Mouse (Mus musculus): ENCODE measurements around the gene Fer.
"Not testable (repeated sequence)": the region's sequence is repeated elsewhere in the genome, so short reads cannot be mapped to it uniquely, and the experiment has no call there.

Fer gene

DNA sequence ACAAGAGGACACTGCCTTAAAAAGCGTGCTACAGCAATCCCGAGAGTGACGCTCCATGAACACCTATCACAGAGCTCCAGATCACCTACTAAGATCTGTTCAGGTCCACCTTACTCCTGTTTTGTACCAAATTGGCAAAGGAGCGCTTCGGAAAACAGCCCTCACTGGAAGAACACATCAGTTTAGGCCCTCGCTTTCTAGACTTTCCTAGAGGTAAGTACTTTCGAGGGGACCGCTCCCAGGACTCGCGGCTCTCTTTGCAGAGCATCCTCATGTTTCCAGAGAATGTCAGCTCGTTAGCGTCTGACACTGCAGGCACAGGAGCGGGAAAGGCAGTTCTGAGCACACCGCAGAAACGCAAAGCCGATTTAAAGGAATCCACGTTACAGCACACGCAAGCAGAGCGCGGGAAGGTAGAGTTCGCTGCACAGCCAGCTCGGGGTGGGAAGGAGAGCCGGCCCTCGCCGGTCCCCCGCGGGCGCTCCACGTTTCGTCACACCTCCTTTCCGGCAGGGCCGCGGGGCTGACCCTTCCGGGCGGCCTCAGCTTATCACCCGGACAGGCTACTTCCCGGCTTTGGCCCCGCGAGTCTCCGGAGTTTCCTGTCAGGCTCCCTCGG is at the start of gene Fer:
Fer (plus strand) TSS at position 51 of the 619 bp plus-strand sequence.
- no peak for DNase-seq (ENCODE audit: low spot score in 2 of 2)

DNA sequence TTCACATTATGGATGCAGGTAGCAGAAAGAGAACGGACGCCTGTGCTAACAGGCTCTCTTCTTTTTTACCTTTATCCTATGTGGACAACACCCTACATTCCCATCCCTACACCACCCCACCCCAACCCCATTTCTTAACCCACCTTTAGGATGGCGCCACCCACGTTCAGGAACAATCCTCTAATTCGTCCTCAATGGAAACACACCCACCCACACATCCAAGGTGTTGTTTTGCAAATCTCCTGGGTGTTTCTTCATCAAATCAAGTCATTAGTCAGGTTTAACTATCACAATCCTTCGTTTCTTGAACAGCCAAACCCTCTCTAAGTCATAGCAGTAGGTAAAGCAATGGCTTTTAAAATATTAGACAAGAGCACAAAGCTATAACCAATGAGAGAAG is 49.3 kb upstream of the Fer start:
- no peak for DNase-seq (ENCODE audit: low spot score in 2 of 2)

- DNase-seq (ENCODE audit: low spot score in 2 of 2), result no peak
Measured at GRCm38 (mm10) chr17:63818444-63819027, 44.3 kb upstream of the Fer start.

DNA sequence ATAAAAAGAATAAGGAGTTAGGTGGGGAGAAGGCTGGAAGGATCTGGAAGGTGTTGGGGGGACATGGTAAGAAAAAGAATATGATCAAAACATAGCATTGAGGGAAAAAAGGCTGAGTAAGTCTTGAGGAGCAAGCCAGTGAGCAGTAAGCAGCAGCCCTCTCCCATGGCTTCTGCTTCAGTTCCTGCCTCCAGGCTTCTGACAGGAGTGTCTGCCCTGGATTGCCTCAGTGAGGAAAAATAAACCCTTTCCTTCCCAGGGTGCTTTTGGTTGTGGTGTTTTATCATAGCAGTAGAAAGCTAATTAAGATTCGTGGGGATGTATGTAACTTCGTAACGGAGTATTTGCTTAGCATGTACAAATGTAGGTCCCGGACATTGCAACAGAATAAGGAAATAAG is 38.7 kb upstream of the Fer start:
- no peak for DNase-seq (ENCODE audit: low spot score in 2 of 2)

GRCm38 (mm10) chr17:63826196-63826595 is 36.7 kb upstream of the Fer start:
- DNase-seq (ENCODE audit: low spot score in 2 of 2), result no peak

- no peak for DNase-seq (ENCODE audit: low spot score in 2 of 2)
Measured at GRCm38 (mm10) chr17:63826767-63827166, 36.1 kb upstream of the Fer start.

DNA sequence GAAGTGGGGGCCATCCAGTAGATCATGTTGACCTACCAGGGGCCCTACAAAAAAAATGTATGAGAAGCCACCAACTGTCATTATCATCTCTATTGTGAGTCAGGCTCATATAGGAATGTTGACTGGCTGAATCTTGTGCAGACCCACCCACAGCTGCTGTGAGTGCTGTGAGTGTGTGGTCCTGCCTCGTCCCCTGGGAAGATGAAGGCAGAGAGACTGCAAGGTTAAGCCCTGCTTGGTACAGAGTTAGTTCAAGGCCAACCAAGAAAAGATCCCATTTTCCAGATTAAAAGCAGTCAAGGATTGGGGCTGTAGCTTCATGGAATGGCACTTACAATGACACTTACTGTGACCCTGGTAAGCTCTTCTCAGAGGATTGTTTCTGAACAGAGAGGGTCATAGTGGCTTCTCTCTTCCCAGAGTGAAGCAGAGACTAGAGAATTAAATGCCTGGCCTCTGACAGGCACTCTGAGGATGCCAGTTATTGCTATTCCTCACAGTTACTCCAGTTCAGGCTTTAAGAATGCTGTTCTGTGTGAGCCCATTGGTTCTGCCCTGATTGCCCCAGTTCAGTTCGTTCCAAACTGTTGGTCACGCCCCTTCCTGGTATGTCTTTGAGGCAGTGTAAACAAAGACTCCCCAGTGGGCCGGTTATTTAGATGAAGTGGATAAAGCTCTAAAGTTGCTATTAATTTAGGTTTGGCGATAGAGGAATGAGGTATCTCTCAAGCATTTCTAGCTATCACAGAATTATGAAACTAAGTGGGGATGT is 34.1 kb upstream of the Fer start:
- DNase-seq (ENCODE audit: low spot score in 2 of 2), result no peak

DNA sequence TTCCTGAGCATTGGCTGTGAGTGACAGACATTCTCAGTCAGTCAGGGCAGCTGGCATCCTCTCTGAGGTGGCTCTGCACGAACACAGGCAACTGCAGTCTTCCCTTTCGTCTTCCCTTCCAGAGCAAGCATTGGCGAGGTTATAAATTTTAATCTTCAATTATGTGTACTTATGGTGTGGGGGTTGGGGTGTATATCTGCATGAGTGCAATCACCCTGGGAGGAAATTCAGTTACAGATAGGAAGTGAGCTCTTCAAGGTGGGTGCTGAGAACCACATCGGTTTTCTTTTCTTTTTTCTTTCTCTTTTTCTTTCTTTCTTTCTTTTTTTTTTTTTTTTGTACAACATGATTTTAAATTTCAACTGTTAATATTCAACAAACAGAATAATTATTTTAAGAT is 31.3 kb upstream of the Fer start:
- DNase-seq (ENCODE audit: low spot score in 2 of 2), result no peak

DNA sequence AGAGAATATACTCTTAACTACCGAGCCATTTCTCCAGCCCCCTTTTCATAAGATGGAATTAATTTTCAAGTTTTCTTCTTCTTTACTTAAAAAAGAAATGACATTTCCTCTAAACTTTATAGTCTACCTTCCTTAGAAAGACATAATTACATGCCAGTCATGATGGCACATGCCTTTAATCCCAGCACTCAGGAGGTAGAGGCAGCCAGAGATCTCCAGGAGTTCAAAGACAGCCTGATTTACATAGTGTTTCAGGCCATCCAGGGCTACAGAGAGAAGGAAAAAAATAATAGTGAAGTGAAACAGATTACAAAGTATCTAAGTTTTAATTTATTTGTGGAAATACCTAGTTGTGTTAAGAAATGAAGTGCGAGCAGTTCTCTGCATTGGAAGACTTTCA is 26.6 kb upstream of the Fer start:
- DNase-seq (ENCODE audit: low spot score in 2 of 2), result no peak

DNA sequence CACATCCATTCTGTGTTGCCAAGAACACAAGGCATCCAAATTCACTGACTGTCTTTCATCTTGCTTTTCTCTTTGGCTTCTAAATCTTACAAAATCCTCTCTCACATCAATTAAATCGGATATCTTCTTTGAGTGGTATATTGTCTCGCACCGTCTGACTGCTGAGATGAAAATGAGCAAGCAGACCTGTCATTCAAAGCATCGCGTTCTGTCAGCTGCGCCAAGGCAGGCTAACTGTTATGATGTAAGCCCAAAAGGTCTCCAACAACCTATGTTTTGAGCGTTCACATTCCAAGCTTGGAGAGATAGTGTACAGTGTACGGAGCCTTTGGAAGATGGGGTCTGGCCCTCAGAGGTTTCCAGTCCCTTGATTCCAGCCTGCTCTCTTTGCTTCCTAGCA is 26.2 kb upstream of the Fer start:
- DNase-seq (ENCODE audit: low spot score in 2 of 2), result no peak

- no peak for DNase-seq (ENCODE audit: low spot score in 2 of 2)
Measured at GRCm38 (mm10) chr17:63838144-63838543, 24.7 kb upstream of the Fer start.

- no peak for DNase-seq (ENCODE audit: low spot score in 2 of 2)
Measured at GRCm38 (mm10) chr17:63839636-63840269, 23.1 kb upstream of the Fer start.

DNA sequence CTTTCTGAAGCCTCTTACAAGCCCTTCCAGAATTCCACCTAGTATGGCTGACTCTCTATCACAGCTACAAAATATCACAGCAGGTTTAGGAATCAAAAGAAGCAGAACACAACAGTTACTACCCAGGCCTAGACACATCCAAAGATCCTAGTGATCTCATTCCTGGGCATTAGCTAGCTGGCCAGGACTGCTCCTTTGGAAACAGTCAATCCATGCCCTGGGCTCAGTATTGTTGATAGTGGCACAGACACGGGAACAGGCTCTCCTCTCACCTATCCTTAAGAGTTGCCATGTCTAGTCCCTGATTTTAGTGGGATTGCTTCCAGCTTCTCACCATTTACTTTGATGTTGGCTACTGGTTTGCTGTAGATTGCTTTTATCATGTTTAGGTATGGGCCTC is 20.6 kb upstream of the Fer start:
- DNase-seq (ENCODE audit: low spot score in 2 of 2), result no peak

DNA sequence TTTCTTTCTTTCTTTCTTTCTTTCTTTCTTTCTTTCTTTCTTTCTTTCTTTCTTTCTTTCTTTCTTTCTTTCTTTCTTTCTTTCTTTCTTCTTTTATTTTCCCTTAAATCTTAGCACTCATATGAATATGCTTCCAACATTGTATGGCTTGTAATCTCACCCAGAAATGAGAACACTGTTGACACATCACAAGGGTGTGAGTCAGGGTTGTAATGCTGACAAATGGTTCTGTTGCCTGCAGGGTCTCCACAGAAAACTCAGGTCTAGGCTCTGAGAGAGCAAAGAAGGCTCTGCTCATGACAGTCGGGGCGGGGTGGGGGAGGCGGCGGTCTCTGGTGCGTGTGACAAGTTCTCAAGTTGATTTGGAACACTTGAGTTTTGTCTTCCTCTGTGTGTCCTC is 17.9 kb upstream of the Fer start:
- no peak for DNase-seq (ENCODE audit: low spot score in 2 of 2)

GRCm38 (mm10) chr17:63845766-63846165 is 17.1 kb upstream of the Fer start:
- not testable (repeated sequence) for DNase-seq (ENCODE audit: low spot score in 2 of 2)

GRCm38 (mm10) chr17:63849151-63849550 is 13.7 kb upstream of the Fer start:
- no peak for DNase-seq (ENCODE audit: low spot score in 2 of 2)

- peak; percentile 81 to 89 for DNase-seq (ENCODE audit: low spot score in 2 of 2)
Measured at GRCm38 (mm10) chr17:63849566-63849965, 13.3 kb upstream of the Fer start.

DNA sequence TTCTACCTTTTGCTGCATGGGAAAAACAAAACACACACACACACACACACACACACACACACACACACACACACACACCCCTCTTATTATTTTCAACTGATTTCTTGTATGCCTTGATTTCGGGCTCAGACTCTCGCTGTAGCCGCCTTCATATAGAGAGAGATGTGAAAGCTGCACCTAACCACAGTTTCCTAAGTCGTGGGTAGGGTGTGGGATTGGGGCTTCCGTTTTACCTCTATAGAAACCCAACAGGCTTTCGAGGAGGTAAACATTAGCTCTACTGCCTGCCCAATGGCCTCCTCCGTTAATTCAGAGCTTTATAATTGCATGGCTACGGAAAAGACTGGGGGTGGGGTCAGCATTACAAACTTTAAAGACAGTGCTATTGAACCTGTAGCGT is 12.8 kb upstream of the Fer start:
- DNase-seq (ENCODE audit: low spot score in 2 of 2), result no peak

GRCm38 (mm10) chr17:63857023-63857544 is 5.8 kb upstream of the Fer start:
- no peak for DNase-seq (ENCODE audit: low spot score in 2 of 2)

- DNase-seq (ENCODE audit: low spot score in 2 of 2), result no peak
Measured at GRCm38 (mm10) chr17:63860988-63861387, 1.9 kb upstream of the Fer start.

- no peak for DNase-seq (ENCODE audit: low spot score in 2 of 2)
Measured at GRCm38 (mm10) chr17:63862399-63862798, 463 bp upstream of the Fer start.

DNA sequence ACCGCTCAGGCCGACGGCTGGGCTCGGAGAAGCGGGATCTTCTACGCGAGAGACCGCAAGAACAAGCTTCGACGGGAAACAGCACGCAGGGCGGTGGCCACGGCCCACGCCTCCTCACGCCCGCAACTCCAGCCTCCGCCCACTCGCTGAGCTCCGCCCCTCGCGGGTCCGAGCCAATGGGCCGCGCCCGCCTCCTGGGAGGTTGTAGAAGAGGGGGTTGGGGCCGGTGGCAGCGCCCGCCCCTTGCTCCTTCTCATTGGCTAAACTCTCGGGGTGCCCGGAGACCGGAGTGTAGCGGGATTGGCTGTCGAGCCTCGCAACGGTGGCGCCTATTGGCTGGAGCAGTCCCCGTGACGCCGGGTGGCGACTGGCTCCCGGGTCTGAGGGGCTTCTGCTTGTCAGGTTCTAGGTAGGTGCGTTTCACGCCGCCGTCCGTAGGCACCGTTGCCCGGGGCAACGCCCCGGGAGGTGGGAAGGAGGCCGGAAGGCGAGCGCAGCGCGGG is 836 bp downstream of the Fer start, which contains the start of gene A930002H24Rik:
A930002H24Rik (minus strand) TSS at position 145 of the 503 bp plus-strand sequence.
- DNase-seq (ENCODE audit: low spot score in 2 of 2), result peak; percentile 99
